Mouse (Mus musculus): Measurements from ENCODE around the gene Lamc2.

Gene Lamc2

DNA sequence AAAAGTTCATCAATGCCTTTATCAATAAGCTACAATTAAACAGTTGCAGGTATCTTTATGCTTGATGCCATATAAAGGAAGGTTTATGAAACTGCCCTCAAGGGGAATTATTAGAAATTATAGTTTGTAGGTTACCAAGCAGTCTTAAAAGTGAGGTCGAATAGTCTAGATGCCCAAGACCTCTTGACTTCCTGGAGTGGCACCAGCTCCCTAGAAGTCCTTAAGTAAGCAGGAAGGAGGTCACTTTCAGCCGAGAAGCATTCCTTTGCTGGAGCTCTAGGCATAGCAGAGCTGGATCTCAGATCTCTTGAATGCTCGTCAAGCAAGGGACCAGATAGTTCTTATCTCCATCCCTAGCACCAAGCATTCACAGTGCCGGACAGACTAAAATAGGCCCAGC, 58.6 kb downstream of the Lamc2 start:
- DNase-seq (ENCODE audit: low spot score in 2 of 2), result no peak

DNA sequence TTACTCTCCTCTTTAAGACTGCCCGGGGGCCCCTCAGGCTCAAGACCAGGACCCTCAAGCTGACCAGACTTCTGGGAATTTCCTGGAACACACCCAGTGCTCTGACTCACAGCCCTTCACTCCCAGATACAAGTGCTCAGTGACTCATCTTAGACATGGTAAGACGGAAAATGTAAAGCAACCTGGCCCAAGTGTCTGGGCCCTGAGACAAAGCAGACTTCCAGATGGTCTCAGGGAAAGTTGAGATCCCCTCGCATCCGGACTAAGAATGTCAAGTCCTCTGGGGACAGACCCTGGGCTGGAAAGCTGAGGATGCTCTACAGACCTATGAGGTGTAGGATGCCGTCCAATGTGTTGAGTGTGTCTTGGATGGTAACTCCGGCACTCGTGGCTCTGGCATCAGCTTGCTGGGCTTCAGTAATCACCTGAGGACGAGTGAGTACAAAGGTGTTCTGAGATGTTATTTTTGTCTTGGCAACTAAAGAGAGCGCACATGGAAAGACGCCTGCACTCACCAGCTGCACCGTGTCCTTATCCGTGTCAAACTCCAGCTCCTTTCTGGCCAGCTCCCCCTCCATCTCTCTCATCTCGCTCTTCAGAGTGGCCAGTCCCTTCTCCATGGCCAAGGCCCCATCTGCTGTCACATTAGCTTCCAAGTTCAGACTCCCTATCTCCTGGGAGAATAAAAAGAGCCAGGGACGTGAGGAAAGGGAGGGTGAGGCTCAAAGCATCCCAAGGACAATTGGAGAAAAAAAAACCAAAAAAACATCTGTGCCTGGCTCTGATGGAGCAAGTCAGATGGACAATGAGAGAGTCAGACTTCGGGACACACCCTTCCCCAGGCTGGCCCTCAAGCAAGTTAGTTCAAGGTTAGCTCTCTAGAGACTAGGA, 59.5 kb downstream of the Lamc2 start:
- DNase-seq (ENCODE audit: low spot score in 2 of 2), result no peak

DNA sequence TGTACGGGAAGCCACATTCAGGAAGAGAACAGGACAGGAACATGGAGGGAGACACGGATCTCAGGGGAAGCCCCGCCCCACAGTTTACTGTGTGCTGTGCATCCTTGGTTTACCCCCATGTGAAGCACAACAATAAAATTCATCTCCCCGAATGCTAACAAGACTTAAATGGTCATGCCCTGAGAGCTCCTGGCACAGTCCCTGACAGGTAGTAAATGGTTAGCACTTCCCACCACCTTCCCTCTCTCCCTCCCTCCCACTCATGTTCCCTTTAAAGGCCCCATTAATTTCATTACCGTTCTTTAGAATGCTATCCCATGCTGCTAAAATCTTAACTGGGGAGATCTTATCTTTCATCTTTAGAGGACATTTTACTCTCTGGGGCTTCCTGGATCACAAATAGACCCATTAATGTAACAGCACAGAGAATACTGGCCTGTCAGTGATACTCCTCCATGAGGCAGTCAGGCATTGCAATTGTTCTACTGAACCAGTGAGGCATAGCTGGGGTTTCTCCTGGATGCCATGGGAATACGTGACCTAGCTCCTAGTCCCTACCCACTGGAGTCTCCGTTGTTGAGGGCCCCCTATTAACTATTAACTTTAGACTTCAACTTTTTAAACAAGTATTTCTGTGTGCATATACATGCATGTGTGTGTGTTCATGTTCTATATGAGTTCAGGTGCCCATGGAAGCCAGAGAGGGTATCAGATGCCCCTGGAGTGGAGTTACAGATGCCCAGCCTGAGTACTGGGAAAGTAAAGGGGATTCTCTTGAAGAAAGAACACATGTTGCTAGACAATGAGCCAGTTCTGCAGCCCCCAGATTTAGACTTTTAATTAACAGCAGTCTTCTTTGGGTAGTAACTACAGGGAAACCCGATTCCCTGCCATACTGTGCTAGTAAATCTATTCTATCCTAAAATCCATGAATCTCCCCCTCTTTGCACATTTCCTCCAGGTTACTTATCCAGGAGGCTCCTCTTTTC, 60.7 kb downstream of the Lamc2 start:
- no peak for DNase-seq (ENCODE audit: low spot score in 2 of 2)

DNA sequence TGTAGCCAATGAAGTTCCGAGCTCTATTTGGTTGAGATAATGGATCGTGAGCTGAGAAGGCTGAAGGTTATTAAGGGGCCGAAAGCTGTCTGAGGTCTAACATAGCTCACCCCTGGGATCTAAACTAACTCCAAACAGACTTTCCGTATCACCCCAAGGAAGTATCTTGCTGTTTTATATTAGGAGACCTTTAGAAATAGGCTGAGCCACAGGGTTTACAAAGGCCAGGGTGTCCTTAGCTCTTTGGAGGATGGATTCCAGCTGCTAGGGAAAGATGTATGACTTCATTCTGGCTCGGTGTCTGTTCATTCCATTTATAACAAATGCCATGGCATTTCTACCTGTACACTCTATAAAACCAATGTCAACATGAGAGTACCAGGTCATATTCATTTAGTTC, 61.7 kb downstream of the Lamc2 start:
- DNase-seq (ENCODE audit: low spot score in 2 of 2), result no peak

DNA sequence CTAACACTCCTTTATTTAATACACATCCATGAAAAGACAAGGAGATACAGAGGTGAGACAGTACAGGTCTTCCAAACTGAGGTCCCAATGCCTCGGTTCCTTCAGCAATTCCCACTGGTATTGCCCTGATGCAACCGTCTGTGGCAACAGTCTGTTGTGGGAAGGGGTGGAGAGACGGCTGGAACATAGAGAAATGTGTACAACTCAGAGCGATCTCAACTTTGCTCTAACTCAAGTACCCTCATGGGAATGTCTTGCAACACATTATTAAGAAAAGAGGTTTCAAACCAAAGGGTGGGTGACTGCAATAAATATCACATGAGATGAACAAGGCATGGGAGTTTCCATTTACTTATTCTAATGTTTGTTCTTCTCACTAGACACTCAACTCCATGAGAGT, 63.5 kb downstream of the Lamc2 start:
- DNase-seq (ENCODE audit: low spot score in 2 of 2), result no peak

DNA sequence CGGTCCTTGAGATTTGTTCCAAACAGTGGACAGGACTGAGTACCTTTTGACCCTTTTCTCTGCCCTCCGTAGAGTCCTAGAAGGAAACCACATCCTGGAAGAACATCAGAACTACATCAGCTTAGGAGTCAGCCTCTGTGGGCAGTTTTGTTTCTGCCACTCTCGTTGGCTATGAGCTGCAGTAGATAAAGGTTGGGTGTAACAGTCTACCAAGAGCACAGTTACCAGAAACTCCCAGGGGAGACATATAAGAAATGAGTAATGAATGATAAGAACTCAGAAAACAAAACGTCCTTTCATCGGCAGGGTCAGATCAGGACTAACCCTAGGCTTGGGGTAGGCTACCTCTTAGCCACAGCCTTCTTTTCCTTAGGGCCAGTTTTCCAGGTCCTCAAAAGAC, 64.9 kb downstream of the Lamc2 start:
- DNase-seq (ENCODE audit: low spot score in 2 of 2), result no peak

DNA sequence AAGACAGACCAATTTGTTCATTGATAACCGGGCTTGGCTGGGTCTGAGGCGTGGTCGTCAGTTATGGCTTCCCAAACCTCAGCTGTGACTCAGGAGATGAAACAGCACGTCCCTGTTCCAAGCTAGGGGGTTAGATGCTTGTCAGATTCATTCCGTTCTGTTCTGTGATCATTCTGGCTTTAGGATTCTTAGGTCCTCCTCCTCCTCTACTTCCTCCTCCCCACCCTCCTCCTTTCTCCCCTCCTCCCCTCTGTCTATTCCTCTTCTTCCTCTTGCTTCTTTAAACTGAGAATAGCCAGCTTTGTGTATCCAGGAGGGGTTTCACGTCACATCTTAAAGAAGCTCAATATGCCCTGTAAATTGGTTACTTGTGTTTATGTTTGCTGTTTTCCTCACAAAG, 65.7 kb downstream of the Lamc2 start:
- no peak for DNase-seq (ENCODE audit: low spot score in 2 of 2)

DNA sequence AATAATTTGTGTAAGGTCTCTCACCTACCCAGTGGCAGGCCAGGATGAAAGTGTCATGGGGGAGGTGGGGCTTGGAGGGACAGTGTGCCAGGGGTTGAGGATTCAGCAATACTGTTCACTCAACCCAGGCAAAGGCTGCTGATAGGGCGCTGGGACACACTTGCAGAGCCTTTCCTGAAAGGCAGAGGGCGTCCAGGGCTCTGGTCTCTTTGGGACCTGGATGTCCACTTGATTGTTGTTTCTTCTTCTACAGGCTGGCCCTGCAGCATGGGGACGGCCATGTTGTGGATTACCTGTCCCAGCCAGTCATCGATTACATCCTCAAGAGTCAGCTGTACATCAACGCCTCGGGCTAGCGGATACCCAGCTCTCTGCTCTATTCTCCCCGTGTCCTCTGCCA, 70.9 kb downstream of the Lamc2 start:
- DNase-seq (ENCODE audit: low spot score in 2 of 2), result no peak

DNA sequence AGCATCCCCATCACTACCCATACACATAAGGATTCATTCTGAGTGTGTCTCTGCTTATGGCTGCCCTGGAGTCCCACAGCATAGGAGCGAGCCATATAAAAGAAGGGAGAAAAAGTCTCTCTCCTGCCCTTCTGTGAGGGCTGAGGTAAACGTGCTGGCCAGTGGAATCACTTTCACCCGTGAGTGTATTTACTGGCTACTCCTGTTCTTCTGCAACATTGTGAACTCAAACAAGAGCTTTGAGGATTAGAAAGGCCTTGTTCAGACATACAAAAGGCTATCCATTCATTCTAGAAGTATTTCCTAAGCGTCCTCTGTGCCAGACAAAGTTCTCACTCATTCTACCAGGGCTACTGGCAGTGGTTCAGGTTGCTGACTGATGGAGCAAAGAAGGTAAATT, 74.7 kb downstream of the Lamc2 start:
- no peak for DNase-seq (ENCODE audit: low spot score in 2 of 2)

DNA sequence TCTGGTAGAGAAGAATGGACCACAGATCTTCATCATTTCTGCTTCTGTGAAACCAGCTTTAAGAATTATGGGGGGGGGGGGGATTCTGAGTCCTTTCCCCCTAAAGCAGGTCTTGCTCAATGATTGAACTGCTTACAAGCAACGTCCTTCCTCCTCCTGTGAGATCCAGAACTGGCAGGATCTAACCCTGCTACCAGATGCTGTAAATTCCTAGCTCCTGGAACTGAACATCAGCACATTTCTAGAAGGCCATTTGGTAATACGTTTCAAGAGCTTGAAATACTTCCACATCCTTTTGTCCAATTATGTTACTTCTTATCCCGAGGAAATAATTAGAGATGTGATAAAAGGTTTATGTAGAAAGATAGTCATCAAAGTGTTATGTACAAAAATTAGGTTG, 76.4 kb downstream of the Lamc2 start:
- DNase-seq (ENCODE audit: low spot score in 2 of 2), result no peak

DNA sequence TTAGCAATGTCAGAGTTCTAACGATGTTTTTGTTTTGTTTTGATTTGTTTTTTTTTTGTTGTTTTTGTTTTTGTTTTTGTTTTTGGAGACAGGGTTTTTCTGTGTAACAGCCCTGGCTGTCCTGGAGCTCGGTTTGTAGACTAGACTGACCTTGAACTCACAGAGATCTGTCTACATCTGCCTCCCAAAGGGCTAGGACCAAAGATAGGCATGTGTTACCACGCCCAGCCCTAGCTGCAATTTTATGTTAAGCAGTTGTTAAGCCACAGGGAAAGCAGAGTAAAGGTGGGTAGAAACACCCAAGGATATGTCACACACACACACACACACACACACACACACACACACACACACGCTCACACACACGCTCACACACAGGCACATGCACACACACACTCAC, 76.9 kb downstream of the Lamc2 start:
- no peak for DNase-seq (ENCODE audit: low spot score in 2 of 2)

DNA sequence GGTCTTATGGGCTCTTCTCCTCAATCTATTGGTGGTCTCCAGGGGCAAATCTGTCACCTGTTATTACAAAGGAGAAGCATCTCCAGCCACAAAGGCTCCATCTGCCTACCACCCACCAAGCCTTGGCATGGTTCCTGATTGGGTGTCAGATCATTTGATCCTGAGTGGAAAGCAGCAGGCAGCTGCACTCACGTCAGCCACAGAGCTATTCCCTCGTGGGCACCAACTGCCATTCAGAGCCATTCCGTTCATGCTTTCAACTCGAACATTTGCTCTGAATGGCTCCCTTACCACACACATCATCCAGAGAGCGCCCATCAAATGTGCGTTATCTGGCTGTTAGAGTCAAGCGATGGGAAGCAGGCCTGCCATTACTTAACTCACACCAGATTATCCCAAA, 78.4 kb downstream of the Lamc2 start:
- no peak for DNase-seq (ENCODE audit: low spot score in 2 of 2)

DNA sequence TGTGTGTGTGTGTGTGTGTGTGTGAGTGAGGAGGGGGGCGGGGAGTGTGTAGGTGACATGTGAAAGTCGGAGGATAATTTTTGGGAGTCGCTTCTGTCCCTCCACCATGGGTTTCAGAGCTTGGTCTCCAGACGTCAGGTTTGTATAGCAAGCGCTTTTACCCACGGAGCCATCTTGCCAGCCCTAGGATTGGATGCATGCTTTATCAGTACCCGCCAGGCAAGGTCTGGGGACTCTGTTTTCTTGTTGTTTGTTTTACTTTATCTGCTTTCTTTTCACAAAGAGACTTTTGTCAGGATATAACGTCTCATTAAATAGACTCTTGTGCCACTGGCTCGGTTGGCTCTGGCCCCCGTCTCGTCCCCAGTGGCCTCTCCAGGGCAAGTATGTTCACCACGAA, 81.4 kb downstream of the Lamc2 start:
- no peak for DNase-seq (ENCODE audit: low spot score in 2 of 2)

DNA sequence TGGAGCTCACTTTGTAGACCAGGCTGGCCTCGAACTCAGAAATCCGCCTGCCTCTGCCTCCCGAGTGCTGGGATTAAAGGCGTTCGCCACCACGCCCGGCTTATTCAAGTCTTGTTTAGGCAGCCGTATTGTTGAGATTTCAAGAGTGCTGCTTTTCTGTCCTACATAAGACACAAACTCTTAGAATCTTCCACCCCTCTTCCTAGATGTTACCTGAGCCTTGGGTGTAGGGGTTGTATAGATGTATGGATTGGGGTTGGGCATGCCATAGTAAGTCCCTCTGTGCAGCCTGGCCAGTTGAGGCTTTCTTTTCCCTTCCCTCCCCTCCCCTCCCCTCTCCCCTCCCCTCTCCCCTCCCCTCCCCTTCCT, 83.1 kb downstream of the Lamc2 start:
- DNase-seq (ENCODE audit: low spot score in 2 of 2), result no peak

DNA sequence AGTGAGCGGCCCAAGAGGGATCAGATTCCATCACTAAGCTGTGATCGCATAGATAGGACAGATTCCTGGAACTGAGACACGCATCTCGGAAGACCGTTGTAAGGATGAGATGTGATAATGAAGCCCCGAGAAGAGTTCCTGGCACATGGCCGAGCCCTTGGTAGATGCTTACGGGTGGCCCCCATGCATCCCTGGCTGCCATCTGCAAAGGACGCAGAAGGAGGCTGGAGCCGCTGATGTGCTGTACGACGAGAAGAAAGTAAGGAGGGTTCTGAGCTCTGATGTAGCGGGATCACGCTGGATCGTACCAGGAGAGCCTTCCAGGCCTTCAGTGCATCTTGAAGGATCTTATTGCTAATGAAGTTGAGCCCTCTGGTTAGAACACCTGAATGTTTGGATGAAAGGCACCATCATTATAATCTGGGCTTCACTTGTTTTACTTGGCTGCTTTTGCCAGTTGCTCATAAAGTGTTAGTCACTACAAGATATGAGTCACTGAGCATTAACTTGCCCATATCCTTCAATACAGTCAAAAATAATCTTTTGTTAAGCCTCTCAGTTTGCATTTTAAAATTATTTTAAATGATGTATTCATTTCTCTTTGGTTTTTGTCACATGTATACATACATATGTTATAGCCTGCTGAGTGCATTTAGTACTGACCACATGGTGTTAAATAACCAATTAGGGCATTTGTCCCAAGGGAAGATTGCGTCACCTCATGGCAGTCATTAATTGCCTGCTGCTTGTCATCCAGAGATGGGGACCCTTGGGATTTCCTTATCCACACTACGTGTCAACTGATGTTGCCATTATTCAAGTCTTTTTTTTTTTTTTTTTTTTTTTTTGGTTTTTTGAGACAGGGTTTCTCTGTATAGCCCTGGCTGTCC, 83.7 kb downstream of the Lamc2 start:
- DNase-seq (ENCODE audit: low spot score in 2 of 2), result no peak

DNA sequence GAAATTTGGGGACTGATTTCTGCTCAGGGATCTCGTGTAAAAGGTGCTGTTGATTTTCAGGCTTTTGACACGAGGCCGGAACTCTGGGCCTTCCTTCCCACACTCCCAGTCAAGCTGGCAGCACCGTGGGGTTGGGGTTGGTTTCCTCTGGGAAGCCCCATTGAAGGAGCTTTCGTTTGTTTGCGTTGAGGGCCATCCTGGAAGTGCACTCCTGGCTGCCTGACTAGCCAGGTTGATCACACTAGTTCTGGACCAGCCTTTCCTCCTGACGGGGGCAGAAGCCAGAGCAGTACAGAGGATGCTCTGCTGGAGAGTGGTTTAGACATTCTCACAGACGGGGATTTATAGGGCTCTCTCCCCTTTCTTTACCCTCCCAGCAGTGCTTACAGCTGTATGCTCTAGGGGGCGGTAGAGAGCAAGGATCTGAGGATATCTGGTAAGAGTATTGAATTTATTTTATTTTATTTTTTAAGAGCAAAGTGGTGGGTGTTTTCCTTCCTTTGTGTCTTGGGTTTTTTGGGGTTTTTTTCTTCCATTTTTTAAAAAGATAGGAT, 84.8 kb downstream of the Lamc2 start:
- peak; percentile 24 to 65 for DNase-seq (ENCODE audit: low spot score in 2 of 2)

DNA sequence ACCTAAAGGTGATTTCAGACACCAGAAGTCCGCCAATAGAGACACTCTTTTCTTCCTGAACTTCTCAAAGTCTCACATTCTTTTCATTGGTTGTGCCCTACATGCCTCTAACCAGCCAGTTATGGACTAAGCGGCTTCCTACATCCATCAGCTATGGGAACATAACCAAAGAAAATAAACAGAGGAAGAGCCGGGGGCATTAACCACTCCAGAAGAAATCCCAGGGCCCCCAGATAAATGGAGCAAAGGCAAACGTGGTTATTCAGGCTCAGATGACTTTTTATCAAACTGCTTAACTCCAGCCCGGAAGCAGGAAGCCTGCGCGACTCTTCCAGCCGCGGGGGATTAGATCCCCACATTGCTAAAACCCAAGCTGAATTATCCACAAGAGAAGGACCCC, 85.3 kb downstream of the Lamc2 start:
- DNase-seq (ENCODE audit: low spot score in 2 of 2), result no peak

DNA sequence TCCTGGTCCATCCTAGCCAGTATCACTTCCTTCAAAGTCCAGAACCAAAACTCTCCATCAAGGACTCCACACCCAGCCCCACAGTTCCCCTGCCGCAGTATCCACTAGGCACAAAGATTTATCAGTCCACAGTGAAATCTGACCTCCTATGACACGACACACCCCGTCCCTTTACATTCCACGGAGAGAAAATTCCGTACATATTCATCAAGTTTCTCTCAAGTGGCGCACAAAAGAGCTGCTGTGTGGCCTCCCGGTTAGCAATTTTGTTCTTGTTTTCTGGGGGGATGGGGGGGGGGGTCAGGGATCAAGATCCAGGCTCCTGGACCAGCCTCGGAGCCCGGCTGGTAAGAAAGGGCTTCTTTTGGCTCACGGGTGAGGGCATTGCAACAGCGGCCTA, 87.7 kb downstream of the Lamc2 start:
- no peak for DNase-seq (ENCODE audit: low spot score in 2 of 2)

DNA sequence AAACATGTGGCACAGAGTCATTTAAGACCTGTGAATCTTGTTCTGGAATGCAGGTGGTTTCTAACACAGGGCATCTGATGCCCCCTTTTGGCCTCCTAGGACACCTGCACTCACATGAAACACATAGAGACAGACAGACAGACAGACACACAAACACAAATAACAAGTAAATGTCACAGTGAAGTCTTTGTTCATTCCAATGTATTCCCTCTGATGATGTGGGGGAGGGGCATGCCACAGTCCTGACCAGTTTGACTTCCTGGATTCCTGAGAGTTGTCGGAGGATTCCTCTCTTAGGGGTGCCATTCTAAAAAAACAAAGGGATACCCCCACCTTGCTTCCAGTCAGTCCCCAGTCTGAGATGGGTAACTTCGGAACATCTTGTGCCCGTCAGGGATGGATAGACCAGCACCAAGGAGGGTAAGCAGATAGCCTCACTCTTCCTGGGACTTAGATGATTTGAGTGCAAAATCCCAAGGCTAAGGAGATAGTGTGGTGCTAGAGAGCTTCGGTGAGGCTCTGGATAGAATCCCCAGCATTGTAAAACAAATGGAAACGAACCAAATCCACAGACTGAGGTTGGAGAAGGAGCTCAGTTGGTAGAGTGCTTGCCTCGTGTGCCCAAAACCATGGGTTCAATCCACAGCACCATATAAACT, 89.1 kb downstream of the Lamc2 start:
- no peak for DNase-seq (ENCODE audit: low spot score in 2 of 2)

DNA sequence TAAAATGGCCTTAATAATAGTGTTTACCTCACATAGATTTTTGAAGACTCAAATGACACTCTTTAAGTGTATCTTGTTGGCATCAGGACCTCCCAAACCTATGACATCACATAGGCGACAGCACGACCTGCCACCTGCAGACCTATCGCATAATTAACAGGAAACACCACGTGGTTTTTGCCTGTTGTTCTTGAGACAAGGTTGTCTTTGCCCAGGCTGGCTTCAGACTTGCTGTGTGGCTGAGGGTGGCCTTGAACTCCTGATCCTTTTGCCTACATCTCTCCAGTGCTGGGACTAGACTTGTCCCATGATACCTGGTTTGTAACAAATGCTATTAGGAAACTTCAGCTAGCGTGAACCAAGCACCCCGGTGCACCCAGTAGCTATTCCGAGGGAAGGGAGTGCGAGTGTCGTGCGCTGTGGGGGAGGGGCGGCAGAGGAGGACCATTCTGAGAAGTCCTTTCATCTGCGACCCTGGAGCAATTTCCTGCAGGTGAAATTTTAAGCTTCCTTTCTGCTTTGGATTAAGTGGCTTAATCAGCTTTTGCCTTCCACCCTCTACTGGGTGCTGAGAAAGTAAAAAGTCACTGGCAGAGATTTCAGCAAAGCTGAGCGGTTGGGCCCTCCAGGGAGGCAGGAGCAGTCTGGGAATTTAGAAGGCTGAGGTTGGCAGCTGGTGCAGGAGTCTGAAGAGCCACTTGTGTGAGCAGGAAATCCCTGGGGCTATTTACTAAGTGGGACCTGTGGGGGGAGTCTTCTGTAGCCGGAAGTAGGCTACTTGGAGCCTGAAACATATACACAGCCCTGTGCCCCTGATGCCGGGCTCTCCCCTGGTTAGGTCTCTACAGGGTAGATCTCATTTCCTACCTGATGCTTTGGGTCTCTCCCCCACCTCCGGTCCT, 90.2 kb downstream of the Lamc2 start:
- no peak for DNase-seq (ENCODE audit: low spot score in 2 of 2)

Data from spleen, postnatal 10 days (tissue).